Mouse (Mus musculus) liver (tissue): ENCODE measurements around the gene Atg16l2.

Source experiments
- DNase-seq: peaks from one replicate; pipeline ENCODE4 v3.0.0-alpha.2; 2020; ENCODE audit warnings: mixed read lengths

The Atg16l2 gene

GRCm38 (mm10) chr7:101213515-101214263, 88.4 kb downstream of the Atg16l2 start:
- no peak for DNase-seq
